In genomic region chr2:150608872-150609560, GRCm38 (mm10) we compare ENCODE assay signal across 8 mouse cellular contexts. TPM values are rescaled to one million over a fixed set of nuclear protein-coding genes. Genes with fewer than 3 reads are reported as not detected.
DNase-seq lines count a peak whose midpoint lies in the region; ATAC-seq lines count a peak whose summit lies in the region.

No protein-coding gene starts in this region.

- WGBS in intestine, embryonic 14.5 days, result 1% methylated on average over 10 of the region's 10 CpGs

- no peaks in the 10 kb centered on the region for H3K27me3 ChIP-seq in intestine, embryonic 14.5 days (replicated peaks; ENCODE audit: control insufficient read depth, insufficient read depth, low read length)
- peaks cover 12% of the 10 kb centered on the region for H3K27me3 ChIP-seq in megakaryocyte, embryonic 14.5 days (replicated peaks)

- H3K9ac ChIP-seq in intestine, embryonic 14.5 days (ENCODE audit: low read length), result peak overlapping the region; percentile 70

- no peaks in the 10 kb centered on the region for H3K36me3 ChIP-seq in intestine, embryonic 14.5 days (ENCODE audit: control insufficient read depth, insufficient read depth, low read length)
- peaks cover 8% of the 10 kb centered on the region for H3K36me3 ChIP-seq in megakaryocyte, embryonic 14.5 days (replicated peaks; ENCODE audit: low read length)

- DNase-seq in ovary, adult 18-20 months (ENCODE audit: low spot score), result peak; percentile 6
- DNase-seq in ovary, postnatal 10 days (ENCODE audit: low spot score), result no peak
- DNase-seq in cerebellum, adult 9-10 months, result peak; percentile 86
- DNase-seq in forelimb bud, embryonic 11.5 days (ENCODE audit: low read depth, low spot score), result peak; percentile 81
- peak; percentile 73 for DNase-seq in intestine, embryonic 14.5 days (ENCODE audit: low spot score)
- DNase-seq in left cerebral cortex, adult 9 months (ENCODE audit: low spot score in 2 of 2), result peak; percentile 59 to 86
- peak; percentile 64 for DNase-seq in right cerebral cortex, postnatal 25 days

- H3K27ac ChIP-seq in intestine, embryonic 14.5 days (ENCODE audit: low read depth), result peak overlapping the region; percentile 6; the same call in 1 of the 2 replicates

- H3K4me1 ChIP-seq in intestine, embryonic 14.5 days (replicated peaks; ENCODE audit: control insufficient read depth, insufficient read depth, low read length), result peaks cover 5% of the 10 kb centered on the region; the same call in 1 of the 2 replicates
- H3K4me1 ChIP-seq in megakaryocyte, embryonic 14.5 days, result peaks cover 39% of the 10 kb centered on the region

- peak overlapping the region; percentile 93 for H3K4me2 ChIP-seq in intestine, embryonic 14.5 days (ENCODE audit: low read length)

- peak overlapping the region; percentile 91 for H3K4me3 ChIP-seq in intestine, embryonic 14.5 days (ENCODE audit: low read depth, low read length)
- peak overlapping the region; percentile 99 for H3K4me3 ChIP-seq in megakaryocyte, embryonic 14.5 days (replicated peaks)

- H3K9me3 ChIP-seq in intestine, embryonic 14.5 days (ENCODE audit: control insufficient read depth, low read length), result no peaks in the 10 kb centered on the region
- no peaks in the 10 kb centered on the region for H3K9me3 ChIP-seq in megakaryocyte, embryonic 14.5 days

- peak; percentile 49 for ATAC-seq in intestine, embryonic 14.5 days (replicated peaks; ENCODE audit: low FRiP score, low TSS enrichment, low read depth)

RNA-seq across cellular contexts. Expression of gene Apmap, which starts 0.6 kb away (rescaled TPM):
- polyA plus RNA-seq in intestine, embryonic 14.5 days (2014; fragmentation: Nextera tagmentation; extraction: Ambion mirVana), result 36.2 and 40.8 TPM in 2 replicates
- 29.0 and 66.7 TPM in 2 replicates for polyA plus RNA-seq in megakaryocyte, embryonic 14.5 days (2012; ENCODE audit: insufficient read depth, low replicate concordance)

RNA-seq across cellular contexts. Expression of gene Cst7, which starts 38.8 kb away (rescaled TPM):
- 0.55 TPM in 2 replicates for polyA plus RNA-seq in intestine, embryonic 14.5 days (2014; fragmentation: Nextera tagmentation; extraction: Ambion mirVana)
- polyA plus RNA-seq in megakaryocyte, embryonic 14.5 days (2012; ENCODE audit: insufficient read depth, low replicate concordance), result 4.4 and 13.6 TPM in 2 replicates

RNA-seq across cellular contexts. Expression of gene Acss1, which starts 59.3 kb away (rescaled TPM):
- polyA plus RNA-seq in intestine, embryonic 14.5 days (2014; fragmentation: Nextera tagmentation; extraction: Ambion mirVana), result 18.2 and 19.7 TPM in 2 replicates
- polyA plus RNA-seq in megakaryocyte, embryonic 14.5 days (2012; ENCODE audit: insufficient read depth, low replicate concordance), result 2.8 and 13.4 TPM in 2 replicates
